Mouse (Mus musculus) heart, embryonic 14.5 days (tissue): ENCODE measurements at regions not wholly inside any gene's neighbourhood (a gene's known extent, or its start where the extent isn't known, plus 50 kb on each side); places are given as distances from the start of the nearest gene placed in this dataset.
"Not testable (repeated sequence)": the region's sequence is repeated elsewhere in the genome, so short reads cannot be mapped to it uniquely, and the experiment has no call there.

Experiments
- ATAC-seq: fragments of 200-750 bp; cut with Nextera tagmentation; 2 replicates; pipeline ENCODE4 v1.8.0; 2017; ENCODE audit warnings: low read depth, moderate TSS enrichment; ENCODE audit not compliant: insufficient number of reproducible peaks, insufficient read depth, low FRiP score
- H3K27ac ChIP-seq, 2 experiments: fragments of 200-500 bp in 1 of 2; fragments of 300-500 bp in 1 of 2; sonication (generic) in 1 of 2; replicated peaks in 1 of 2; 2 replicates each; pipeline ENCODE4 v1.5.1; 2012 to 2014; ENCODE audit warnings: low read depth in 2 of 2, low read length in 2 of 2, control low read depth in 1 of 2, mild to moderate bottlenecking in 1 of 2, mixed read lengths in 1 of 2; ENCODE audit not compliant: control insufficient read depth in 1 of 2, insufficient read depth in 1 of 2
- H3K27me3 ChIP-seq: fragments of 300-500 bp; sonication (generic); 2 replicates; pipeline ENCODE4 v1.6.1; 2014; ENCODE audit warnings: mild to moderate bottlenecking, low read length, control low read depth; ENCODE audit not compliant: control insufficient read depth, insufficient read depth
- H3K36me3 ChIP-seq: fragments of 300-500 bp; sonication (generic); 2 replicates; pipeline ENCODE4 v1.6.1; 2014; ENCODE audit warnings: mild to moderate bottlenecking, control low read depth, low read length, mixed read lengths; ENCODE audit not compliant: control insufficient read depth, insufficient read depth
- H3K4me1 ChIP-seq, 2 experiments: fragments of 200-500 bp in 1 of 2; fragments of 300-500 bp in 1 of 2; sonication (generic) in 1 of 2; 2 replicates each; pipeline ENCODE4 v1.6.1; 2012 to 2014; ENCODE audit warnings: low read length in 2 of 2, control low read depth in 1 of 2, mixed read lengths in 1 of 2; ENCODE audit not compliant: control insufficient read depth in 2 of 2, insufficient read depth in 2 of 2
- H3K4me2 ChIP-seq: fragments of 300-500 bp; sonication (generic); 2 replicates; pipeline ENCODE4 v1.6.1; 2014; ENCODE audit warnings: mild to moderate bottlenecking, low read length
- H3K4me3 ChIP-seq, 2 experiments: fragments of 200-500 bp in 1 of 2; fragments of 300-500 bp in 1 of 2; sonication (generic) in 1 of 2; 2 replicates each; pipeline ENCODE4 v1.5.1; 2012 to 2014; ENCODE audit warnings: low read length in 2 of 2, mild to moderate bottlenecking in 2 of 2, control low read depth in 1 of 2, low read depth in 1 of 2, moderate library complexity in 1 of 2; ENCODE audit not compliant: control insufficient read depth in 1 of 2, insufficient read depth in 1 of 2
- H3K9ac ChIP-seq: fragments of 300-500 bp; sonication (generic); 2 replicates; pipeline ENCODE4 v1.6.1; 2014; ENCODE audit warnings: mild to moderate bottlenecking, low read length
- H3K9me3 ChIP-seq: fragments of 300-500 bp; sonication (generic); 2 replicates; pipeline ENCODE4 v1.6.1; 2016; ENCODE audit warnings: low read length, control low read depth; ENCODE audit not compliant: control insufficient read depth
- WGBS: fragments of 180-500 bp; shearing (Covaris S2); extraction: QIAGEN DNeasy Blood & Tissue Kit; methylation state at CpG from one replicate; pipeline ENCODE4 v1.1.7; 2014; 5-methylcytosine and 5-hydroxymethylcytosine counted together

DNA sequence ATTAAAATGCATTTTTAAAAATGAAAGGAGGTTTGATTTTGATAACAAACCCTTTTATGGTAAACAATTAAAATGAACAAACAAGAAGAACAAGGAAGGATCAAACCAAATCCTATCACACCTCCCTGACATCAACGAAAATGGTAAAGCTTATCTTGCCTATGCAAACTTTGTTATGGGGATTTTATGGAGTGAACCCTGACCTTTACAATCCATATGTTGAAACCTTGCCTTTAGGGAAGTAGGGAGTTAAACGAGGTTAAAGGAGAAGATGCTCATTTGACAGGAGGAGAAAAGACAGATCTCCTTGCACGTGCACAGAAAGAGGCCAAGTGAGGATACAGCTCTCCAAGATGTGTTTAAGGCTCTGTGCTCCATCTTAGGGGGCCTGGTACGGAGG, 379.5 kb upstream of the Dab2 start:
- no peaks in the 10 kb centered on the region for H3K36me3 ChIP-seq
- no peaks in the 10 kb centered on the region for H3K4me1 ChIP-seq
- H3K9ac ChIP-seq, result no peak overlapping the region
- 42% methylated on average over 4 of the region's 4 CpGs for WGBS
- no peaks in the 10 kb centered on the region for H3K27me3 ChIP-seq
- H3K4me3 ChIP-seq, result no peak overlapping the region
- H3K4me2 ChIP-seq, result no peak overlapping the region
- no peaks in the 10 kb centered on the region for H3K9me3 ChIP-seq
- no peak overlapping the region for H3K27ac ChIP-seq
- ATAC-seq, result no peak

- peak overlapping the region in 1 of 2 experiments; percentile 15; a peak in 2 of 4 replicates for H3K27ac ChIP-seq
- peak; percentile 91 for ATAC-seq
- H3K4me2 ChIP-seq, result peak overlapping the region; percentile 24
Measured at GRCm38 (mm10) chr15:5927768-5928167, 371.8 kb upstream of the Dab2 start.

GRCm38 (mm10) chr15:5933586-5933985, 366.0 kb upstream of the Dab2 start:
- H3K36me3 ChIP-seq, result no peaks in the 10 kb centered on the region
- WGBS, result 67% methylated on average over 3 of the region's 3 CpGs
- no peak overlapping the region for H3K9ac ChIP-seq
- no peaks in the 10 kb centered on the region for H3K9me3 ChIP-seq
- H3K27ac ChIP-seq, result no peak overlapping the region
- H3K27me3 ChIP-seq, result no peaks in the 10 kb centered on the region
- no peak for ATAC-seq
- no peak overlapping the region for H3K4me2 ChIP-seq
- H3K4me3 ChIP-seq, result no peak overlapping the region
- no peaks in the 10 kb centered on the region for H3K4me1 ChIP-seq

More at GRCm38 (mm10) chr15:5927768-5928167, 371.8 kb upstream of the Dab2 start:
- no peak overlapping the region for H3K9ac ChIP-seq
- H3K27me3 ChIP-seq, result no peaks in the 10 kb centered on the region
- WGBS, result 5% methylated on average over 3 of the region's 3 CpGs
- no peak overlapping the region for H3K4me3 ChIP-seq
- peaks cover 0 to 13% of the 10 kb centered on the region in 2 experiments; a peak in 3 of 4 replicates for H3K4me1 ChIP-seq
- H3K36me3 ChIP-seq, result no peaks in the 10 kb centered on the region
- no peaks in the 10 kb centered on the region for H3K9me3 ChIP-seq

DNA sequence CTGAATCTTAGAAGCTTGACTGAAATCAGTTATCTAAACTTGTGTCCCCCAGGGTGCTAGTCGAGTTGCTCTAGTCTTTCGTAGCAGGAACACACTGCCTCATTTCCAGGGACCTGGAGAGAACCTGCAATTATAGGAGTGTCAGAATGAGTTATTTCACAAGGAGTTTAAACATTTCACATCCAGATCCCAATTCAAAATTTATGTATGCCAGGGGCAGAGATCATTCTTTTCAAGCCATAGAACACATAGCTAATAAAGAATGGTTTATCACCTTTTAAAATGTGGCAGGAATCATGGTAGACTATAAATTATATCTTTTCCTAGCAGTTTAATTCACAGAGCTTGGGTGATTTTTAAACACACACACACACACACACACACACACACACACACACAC, 358.6 kb upstream of the Dab2 start:
- H3K4me3 ChIP-seq, result no peak overlapping the region
- ATAC-seq, result no peak
- H3K27me3 ChIP-seq, result no peaks in the 10 kb centered on the region
- H3K36me3 ChIP-seq, result no peaks in the 10 kb centered on the region
- H3K9me3 ChIP-seq, result peaks cover 4% of the 10 kb centered on the region; the same call in 1 of the 2 replicates
- no peaks in the 10 kb centered on the region for H3K4me1 ChIP-seq
- H3K27ac ChIP-seq, result no peak overlapping the region
- 56% methylated on average over 2 of the region's 2 CpGs for WGBS
- H3K4me2 ChIP-seq, result no peak overlapping the region
- no peak overlapping the region for H3K9ac ChIP-seq

GRCm38 (mm10) chr15:5946650-5947049, 352.9 kb upstream of the Dab2 start:
- Histone ChIP-seq H3K4me3 (no peak overlapping the region), H3K4me1 (no peaks in the 10 kb centered on the region), H3K9me3 (peaks cover 4% of the 10 kb centered on the region; the same call in 1 of the 2 replicates), H3K27me3 (no peaks in the 10 kb centered on the region), H3K27ac (no peak overlapping the region), H3K9ac (no peak overlapping the region), H3K4me2 (no peak overlapping the region), H3K36me3 (no peaks in the 10 kb centered on the region)
- WGBS, result 87% methylated on average over 6 of the region's 6 CpGs
- no peak for ATAC-seq

GRCm38 (mm10) chr15:5950919-5951318, 348.7 kb upstream of the Dab2 start:
- WGBS, result 78% methylated on average over 3 of the region's 3 CpGs
- Histone ChIP-seq H3K9ac (no peak overlapping the region), H3K9me3 (no peaks in the 10 kb centered on the region), H3K4me3 (no peak overlapping the region), H3K27ac (no peak overlapping the region), H3K27me3 (no peaks in the 10 kb centered on the region), H3K4me2 (no peak overlapping the region), H3K4me1 (no peaks in the 10 kb centered on the region), H3K36me3 (no peaks in the 10 kb centered on the region)
- ATAC-seq, result no peak

DNA sequence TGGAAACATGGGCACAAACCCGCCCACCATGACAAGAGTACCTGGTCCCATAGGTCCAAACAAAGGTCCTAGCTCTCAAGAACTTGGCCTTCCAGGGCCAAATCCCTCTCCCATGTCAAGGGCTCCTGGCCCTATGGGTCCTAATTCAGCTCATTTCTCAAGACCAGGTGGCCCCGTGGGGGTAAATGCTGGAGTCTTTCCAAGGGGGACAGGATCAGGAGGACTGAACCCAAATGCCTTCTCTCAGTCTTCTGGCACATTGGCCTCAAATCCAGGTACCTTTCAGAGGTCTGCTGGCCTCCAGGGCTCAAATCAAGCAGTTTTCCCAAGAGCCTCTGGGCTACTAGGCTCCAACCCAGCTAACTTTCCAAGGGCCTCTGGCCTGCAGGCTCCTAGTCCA, 347.9 kb upstream of the Dab2 start:
- H3K36me3 ChIP-seq, H3K4me2 ChIP-seq, H3K4me3 ChIP-seq, ATAC-seq, H3K4me1 ChIP-seq, H3K9ac ChIP-seq, H3K9me3 ChIP-seq, H3K27ac ChIP-seq, H3K27me3 ChIP-seq: not testable (repeated sequence)
- WGBS, result 91% methylated on average over 2 of the region's 2 CpGs

- Histone ChIP-seq H3K4me2 (no peak overlapping the region), H3K4me1 (no peaks in the 10 kb centered on the region), H3K27ac (no peak overlapping the region), H3K9me3 (no peaks in the 10 kb centered on the region), H3K4me3 (no peak overlapping the region), H3K9ac (no peak overlapping the region), H3K36me3 (no peaks in the 10 kb centered on the region), H3K27me3 (no peaks in the 10 kb centered on the region)
- ATAC-seq, result no peak
Measured at GRCm38 (mm10) chr15:5953106-5953505, 346.5 kb upstream of the Dab2 start.
